Mouse (Mus musculus): Measurements from ENCODE around the gene Tulp3.

DNA sequence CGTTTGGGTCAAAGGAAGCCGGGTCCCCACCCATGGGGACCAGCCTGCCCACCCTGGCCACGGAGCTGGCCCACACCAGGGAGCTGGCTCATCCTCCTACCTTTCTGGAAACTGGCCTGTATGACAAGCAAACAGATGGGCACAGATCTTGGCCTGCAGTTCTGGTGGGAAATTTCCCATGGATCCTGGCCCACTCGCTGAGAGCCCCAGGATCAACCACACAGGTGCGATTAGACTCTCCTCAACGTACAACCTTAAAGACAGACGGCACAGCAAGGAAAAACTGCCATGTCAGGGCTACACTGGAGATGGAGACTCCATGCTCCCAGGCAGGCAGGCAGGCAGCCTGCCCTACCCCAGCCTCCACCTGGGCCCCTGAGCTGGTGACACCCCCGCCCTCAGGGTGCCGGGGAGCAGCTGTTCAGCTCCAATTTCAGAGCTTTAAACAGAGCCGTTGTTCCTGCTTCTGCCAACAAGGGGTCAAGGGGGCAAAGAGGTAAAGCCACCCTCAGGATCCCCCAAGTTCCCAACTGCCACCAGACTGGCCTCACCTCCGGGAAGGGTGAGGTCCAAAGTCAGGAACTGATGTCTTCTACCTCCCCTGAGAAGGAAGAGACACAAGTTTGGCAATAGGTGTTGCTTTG, 58.8 kb downstream of the Tulp3 start:
- no peak for TF ChIP-seq POLR2A (IDR thresholded peaks at IDR 0.05; ENCODE audit: low read depth, low read length)
- no peak for TF ChIP-seq CTCF (conservative IDR thresholded peaks at IDR 0.05; ENCODE audit: insufficient read depth, insufficient read length, low read depth, low read length)

All from kidney, adult 2 months (tissue).